Mouse (Mus musculus): ENCODE measurements at regions not wholly inside any gene's neighbourhood (a gene's known extent, or its start where the extent isn't known, plus 50 kb on each side); places are given as distances from the start of the nearest gene placed in this dataset.

GRCm38 (mm10) chr12:9833273-9833672 lies 263.4 kb downstream of the Osr1 start:
- Histone ChIP-seq H3K36me3 (ENCODE audit: control insufficient read depth, insufficient read depth) (no peaks in the 10 kb centered on the region), H3ac (ENCODE audit: control insufficient read depth, insufficient read length) (no peak overlapping the region), H3K79me2 (ENCODE audit: control insufficient read depth, insufficient read depth) (no peaks in the 10 kb centered on the region), H3K4me3 (no peak overlapping the region), H3K4me2 (ENCODE audit: low read depth) (no peak overlapping the region), H3K27me3 (ENCODE audit: control insufficient read depth, insufficient read depth, insufficient read length) (no peaks in the 10 kb centered on the region)
- TF ChIP-seq CEBPB (IDR thresholded peaks at IDR 0.05; ENCODE audit: insufficient read depth, poor library complexity, severe bottlenecking) (no peak), E2F4 (IDR thresholded peaks at IDR 0.05; ENCODE audit: insufficient read depth) (no peak), MYOD1 (IDR thresholded peaks at IDR 0.05; ENCODE audit: control insufficient read depth in 1 of 3, insufficient read length in 2 of 3, low read depth in 2 of 3) (no peak), POLR2AphosphoS2 (IDR thresholded peaks at IDR 0.05; ENCODE audit: insufficient read length, low read depth) (no peak), SRF (IDR thresholded peaks at IDR 0.05; ENCODE audit: control insufficient read depth, insufficient read length, low read depth) (no peak)

- Histone ChIP-seq H3K4me3 (no peak overlapping the region), H3K27me3 (ENCODE audit: control insufficient read depth, insufficient read depth, insufficient read length) (no peaks in the 10 kb centered on the region), H3K4me2 (ENCODE audit: low read depth) (peak overlapping the region; percentile 75), H3K79me2 (ENCODE audit: control insufficient read depth, insufficient read depth) (no peaks in the 10 kb centered on the region), H3K36me3 (ENCODE audit: control insufficient read depth, insufficient read depth) (no peaks in the 10 kb centered on the region), H3ac (ENCODE audit: control insufficient read depth, insufficient read length) (no peak overlapping the region)
- TF ChIP-seq USF1 (IDR thresholded peaks at IDR 0.05; ENCODE audit: low read depth) (no peak), TCF3 (IDR thresholded peaks at IDR 0.05; ENCODE audit: insufficient read length, low read depth) (no peak), CEBPB (IDR thresholded peaks at IDR 0.05; ENCODE audit: insufficient read depth, poor library complexity, severe bottlenecking) (peak; percentile 87), SRF (IDR thresholded peaks at IDR 0.05; ENCODE audit: control insufficient read depth, insufficient read length, low read depth) (no peak), POLR2AphosphoS2 (IDR thresholded peaks at IDR 0.05; ENCODE audit: insufficient read length, low read depth) (no peak), E2F4 (IDR thresholded peaks at IDR 0.05; ENCODE audit: insufficient read depth) (no peak), MYOD1 (IDR thresholded peaks at IDR 0.05; ENCODE audit: control insufficient read depth in 1 of 3, insufficient read length in 2 of 3, low read depth in 2 of 3) (peak in 1 of 3 experiments; percentile 64), POLR2A (IDR thresholded peaks at IDR 0.05; ENCODE audit: insufficient read length, low read depth) (no peak), MAX (IDR thresholded peaks at IDR 0.05; ENCODE audit: low read depth) (no peak), TCF12 (IDR thresholded peaks at IDR 0.05; ENCODE audit: insufficient read depth, poor library complexity, severe bottlenecking) (peak; percentile 9), REST (IDR thresholded peaks at IDR 0.05; ENCODE audit: insufficient read depth, insufficient read length) (no peak), MYOG (IDR thresholded peaks at IDR 0.05; ENCODE audit: control insufficient read depth in 1 of 3, insufficient read depth in 1 of 3, insufficient read length in 2 of 3, low read depth in 2 of 3) (peak in 2 of 3 experiments; percentile 6 to 26)
Observed at GRCm38 (mm10) chr12:9839198-9839845, 269.4 kb downstream of the Osr1 start.

GRCm38 (mm10) chr12:9839949-9840348 lies 270.0 kb downstream of the Osr1 start:
- no peaks in the 10 kb centered on the region for H3K79me2 ChIP-seq (ENCODE audit: control insufficient read depth, insufficient read depth)
- TF ChIP-seq E2F4 (IDR thresholded peaks at IDR 0.05; ENCODE audit: insufficient read depth) (no peak), CEBPB (IDR thresholded peaks at IDR 0.05; ENCODE audit: insufficient read depth, poor library complexity, severe bottlenecking) (peak; percentile 68; the same call in 1 of the 2 replicates), POLR2AphosphoS2 (IDR thresholded peaks at IDR 0.05; ENCODE audit: insufficient read length, low read depth) (no peak), USF1 (IDR thresholded peaks at IDR 0.05; ENCODE audit: low read depth) (no peak)
- H3ac ChIP-seq (ENCODE audit: control insufficient read depth, insufficient read length) = no peak overlapping the region
- no peak overlapping the region for H3K4me3 ChIP-seq
- H3K4me2 ChIP-seq (ENCODE audit: low read depth) = peak overlapping the region; percentile 75
- no peaks in the 10 kb centered on the region for H3K27me3 ChIP-seq (ENCODE audit: control insufficient read depth, insufficient read depth, insufficient read length)
- no peaks in the 10 kb centered on the region for H3K36me3 ChIP-seq (ENCODE audit: control insufficient read depth, insufficient read depth)

- Histone ChIP-seq H3K36me3 (ENCODE audit: control insufficient read depth, insufficient read depth) (no peaks in the 10 kb centered on the region), H3K27me3 (ENCODE audit: control insufficient read depth, insufficient read depth, insufficient read length) (no peaks in the 10 kb centered on the region), H3K4me2 (ENCODE audit: low read depth) (no peak overlapping the region), H3K4me3 (no peak overlapping the region), H3K79me2 (ENCODE audit: control insufficient read depth, insufficient read depth) (no peaks in the 10 kb centered on the region), H3ac (ENCODE audit: control insufficient read depth, insufficient read length) (no peak overlapping the region)
- TF ChIP-seq MYOG (IDR thresholded peaks at IDR 0.05; ENCODE audit: control insufficient read depth in 1 of 3, insufficient read depth in 1 of 3, insufficient read length in 2 of 3, low read depth in 2 of 3) = no peak
Observed at GRCm38 (mm10) chr12:9847034-9847433, 277.1 kb downstream of the Osr1 start.

- Histone ChIP-seq H3ac (ENCODE audit: control insufficient read depth, insufficient read length) (no peak overlapping the region), H3K4me3 (no peak overlapping the region), H3K36me3 (ENCODE audit: control insufficient read depth, insufficient read depth) (no peaks in the 10 kb centered on the region), H3K79me2 (ENCODE audit: control insufficient read depth, insufficient read depth) (no peaks in the 10 kb centered on the region), H3K27me3 (ENCODE audit: control insufficient read depth, insufficient read depth, insufficient read length) (no peaks in the 10 kb centered on the region), H3K4me2 (ENCODE audit: low read depth) (no peak overlapping the region)
- no peak for TF ChIP-seq MYOG (IDR thresholded peaks at IDR 0.05; ENCODE audit: control insufficient read depth in 1 of 3, insufficient read depth in 1 of 3, insufficient read length in 2 of 3, low read depth in 2 of 3)
- TF ChIP-seq MAX (IDR thresholded peaks at IDR 0.05; ENCODE audit: low read depth) = no peak
- TF ChIP-seq CEBPB (IDR thresholded peaks at IDR 0.05; ENCODE audit: insufficient read depth, poor library complexity, severe bottlenecking) = no peak
Observed at GRCm38 (mm10) chr12:9847465-9848205, 277.7 kb downstream of the Osr1 start.

Measured in myocyte (in vitro differentiated cells).